Mouse (Mus musculus): Measurements from ENCODE around the gene Usp12. TPM values are rescaled to one million over a fixed set of nuclear protein-coding genes. Genes with fewer than 3 reads are reported as not detected.
A peak's percentile ranks its signal among the peaks of the same experiment; 100 is the strongest.
"Not testable (repeated sequence)": the region's sequence is repeated elsewhere in the genome, so short reads cannot be mapped to it uniquely, and the experiment has no call there.

Usp12 gene
- polyA plus RNA-seq, 1 experiment from 2014 or later: 21.0 TPM

DNA sequence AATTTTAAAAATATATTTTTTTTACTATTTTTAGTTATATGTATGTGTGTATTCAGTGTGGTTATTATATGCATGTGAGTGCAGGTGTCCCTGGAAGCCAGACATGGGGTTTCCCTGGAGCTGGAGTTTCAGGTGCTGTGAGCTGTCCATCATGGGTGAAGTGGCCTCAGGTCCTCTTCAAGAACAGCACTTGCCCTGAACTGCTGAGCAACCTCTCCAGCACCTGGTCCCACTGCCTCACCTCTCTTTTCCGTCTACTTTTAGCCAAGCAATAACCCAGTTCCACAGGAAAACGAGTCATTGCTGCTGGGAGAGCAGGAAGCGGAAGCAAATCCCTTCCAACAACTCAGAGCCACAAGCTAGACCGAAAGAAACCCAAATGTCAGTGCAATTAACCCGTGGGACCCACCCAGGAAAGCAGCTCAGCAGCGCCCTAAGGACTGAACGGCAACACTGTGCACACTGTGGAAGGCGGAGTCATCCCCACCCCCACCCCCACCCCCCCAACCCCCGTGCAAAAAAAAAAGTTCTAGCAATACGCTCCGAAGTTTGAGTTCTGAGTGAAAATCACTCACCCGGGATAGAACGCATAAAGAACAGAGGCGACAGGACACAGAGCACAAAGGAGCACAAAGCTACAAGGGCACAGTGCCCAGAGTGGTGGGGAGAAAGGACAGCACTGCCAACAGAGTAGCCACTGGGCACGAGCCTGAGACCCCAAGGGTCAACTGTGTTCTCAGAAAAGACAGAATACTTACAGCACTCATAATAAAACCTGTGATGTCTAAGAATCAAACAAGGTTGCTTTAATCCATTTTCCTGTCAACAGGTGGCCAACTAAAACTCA is 24.6 kb downstream of the Usp12 start:
- WGBS: 69% methylated on average over 15 of the region's 15 CpGs
- Histone ChIP-seq H3K36me3 (peaks cover 13% of the 10 kb centered on the region), H3K4me1 (peaks cover 11% of the 10 kb centered on the region), H3K4me2 (replicated peaks) (no peak overlapping the region), H3K27ac (no peak overlapping the region), H3K9ac (no peak overlapping the region), H3K4me3 (no peak overlapping the region), H3K27me3 (no peaks in the 10 kb centered on the region), H3K9me3 (replicated peaks) (no peaks in the 10 kb centered on the region)
- no peak for ATAC-seq (ENCODE audit: low FRiP score)

GRCm38 (mm10) chr5:146765791-146766190 is 29.0 kb downstream of the Usp12 start:
- Histone ChIP-seq H3K9me3 (replicated peaks) (no peaks in the 10 kb centered on the region), H3K4me2 (replicated peaks) (no peak overlapping the region), H3K9ac (no peak overlapping the region), H3K4me1 (0 out of 2 replicates have a peak, but pooled peaks cover 8% of the 10 kb centered on the region), H3K36me3 (peaks cover 36% of the 10 kb centered on the region), H3K27me3 (no peaks in the 10 kb centered on the region), H3K27ac (no peak overlapping the region), H3K4me3 (no peak overlapping the region)
- ATAC-seq (ENCODE audit: low FRiP score): no peak
- WGBS: 98% methylated on average over 5 of the region's 5 CpGs

GRCm38 (mm10) chr5:146759159-146759558 is 35.6 kb downstream of the Usp12 start:
- H3K27me3 ChIP-seq: no peaks in the 10 kb centered on the region
- no peak overlapping the region for H3K9ac ChIP-seq
- ATAC-seq (ENCODE audit: low FRiP score): no peak
- H3K4me3 ChIP-seq: no peak overlapping the region
- H3K9me3 ChIP-seq (replicated peaks): no peaks in the 10 kb centered on the region
- no peaks in the 10 kb centered on the region for H3K4me1 ChIP-seq
- no peak overlapping the region for H3K4me2 ChIP-seq (replicated peaks)
- H3K36me3 ChIP-seq: peaks cover 24% of the 10 kb centered on the region
- WGBS: 87% methylated on average over 6 of the region's 6 CpGs
- H3K27ac ChIP-seq: no peak overlapping the region

GRCm38 (mm10) chr5:146757921-146758320 is 36.9 kb downstream of the Usp12 start:
- no peak for ATAC-seq (ENCODE audit: low FRiP score)
- Histone ChIP-seq H3K9me3 (replicated peaks) (no peaks in the 10 kb centered on the region), H3K9ac (no peak overlapping the region), H3K36me3 (peaks cover 35% of the 10 kb centered on the region), H3K4me2 (replicated peaks) (no peak overlapping the region), H3K4me3 (no peak overlapping the region), H3K4me1 (no peaks in the 10 kb centered on the region), H3K27me3 (no peaks in the 10 kb centered on the region), H3K27ac (no peak overlapping the region)
- 84% methylated on average over 6 of the region's 6 CpGs for WGBS

DNA sequence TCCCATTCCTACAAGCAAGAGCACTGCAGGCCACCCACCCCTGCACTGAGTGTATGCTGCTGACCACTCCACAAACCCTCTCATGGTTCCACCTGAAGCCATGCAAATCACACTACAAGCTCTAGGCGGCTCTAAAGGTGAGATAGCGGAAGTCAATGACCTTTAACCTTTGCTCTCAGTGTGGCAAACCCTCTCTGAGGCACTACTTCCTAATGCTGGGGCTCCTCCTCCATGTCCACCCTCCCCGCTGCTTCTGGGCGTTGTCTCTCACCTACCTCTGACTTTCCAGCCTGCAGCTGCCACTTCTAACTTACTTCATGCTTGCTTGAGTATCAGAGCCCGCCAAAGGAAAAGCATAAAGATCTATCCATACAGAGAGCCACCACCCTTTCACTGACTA is 37.5 kb downstream of the Usp12 start:
- ATAC-seq (ENCODE audit: low FRiP score): no peak
- no peaks in the 10 kb centered on the region for H3K9me3 ChIP-seq (replicated peaks)
- no peak overlapping the region for H3K9ac ChIP-seq
- no peak overlapping the region for H3K4me3 ChIP-seq
- no peaks in the 10 kb centered on the region for H3K4me1 ChIP-seq
- H3K4me2 ChIP-seq (replicated peaks): no peak overlapping the region
- H3K27me3 ChIP-seq: no peaks in the 10 kb centered on the region
- no peak overlapping the region for H3K27ac ChIP-seq
- 91% methylated on average over 5 of the region's 5 CpGs for WGBS
- H3K36me3 ChIP-seq: peaks cover 33% of the 10 kb centered on the region

DNA sequence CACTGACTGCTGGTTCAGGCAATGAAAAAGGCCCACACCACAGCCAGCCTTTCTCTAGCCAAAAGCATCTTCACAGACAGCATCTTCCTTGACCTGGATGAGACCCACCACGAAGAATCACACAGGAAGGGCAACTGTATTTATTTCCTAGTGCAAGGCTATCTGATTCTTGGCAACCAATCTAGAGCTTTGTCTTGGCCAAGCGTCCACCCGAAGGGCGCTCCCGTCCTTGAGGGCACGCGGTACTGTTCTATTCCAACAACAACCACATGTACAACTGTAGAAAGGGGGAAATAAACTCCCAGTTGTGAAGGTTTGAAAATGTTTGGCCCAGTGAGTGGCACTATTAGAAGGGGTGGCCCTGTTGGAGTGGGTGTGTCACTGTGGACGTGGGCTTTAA is 41.6 kb downstream of the Usp12 start:
- WGBS: 97% methylated on average over 8 of the region's 8 CpGs
- no peaks in the 10 kb centered on the region for H3K9me3 ChIP-seq (replicated peaks)
- ATAC-seq (ENCODE audit: low FRiP score): no peak
- peaks cover 42% of the 10 kb centered on the region for H3K36me3 ChIP-seq
- no peaks in the 10 kb centered on the region for H3K27me3 ChIP-seq
- no peak overlapping the region for H3K9ac ChIP-seq
- H3K4me3 ChIP-seq: no peak overlapping the region
- no peak overlapping the region for H3K4me2 ChIP-seq (replicated peaks)
- no peak overlapping the region for H3K27ac ChIP-seq
- H3K4me1 ChIP-seq: no peaks in the 10 kb centered on the region

DNA sequence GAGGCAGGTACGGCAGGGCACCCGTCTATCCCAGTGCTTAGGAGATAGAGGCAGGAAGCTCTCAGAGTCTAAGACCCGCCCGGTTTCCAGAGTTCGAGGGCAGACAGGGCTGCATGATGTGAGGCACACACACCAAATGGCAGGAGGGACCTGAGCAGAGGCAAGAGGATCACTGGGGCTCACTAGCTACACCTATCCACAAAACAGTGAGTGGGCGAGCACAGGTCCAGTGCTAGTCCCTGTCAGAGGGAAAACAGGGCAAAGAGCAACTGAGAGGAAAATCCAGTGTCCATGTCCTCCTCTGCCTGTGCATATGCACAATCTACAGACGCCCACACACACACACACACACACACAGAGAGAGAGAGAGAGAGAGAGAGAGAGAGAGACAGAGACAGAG is 43.8 kb downstream of the Usp12 start:
- Histone ChIP-seq H3K27me3 (no peaks in the 10 kb centered on the region), H3K4me2 (replicated peaks) (no peak overlapping the region), H3K4me3 (no peak overlapping the region), H3K36me3 (peaks cover 42% of the 10 kb centered on the region), H3K4me1 (no peaks in the 10 kb centered on the region), H3K27ac (no peak overlapping the region), H3K9ac (no peak overlapping the region), H3K9me3 (replicated peaks) (no peaks in the 10 kb centered on the region)
- ATAC-seq (ENCODE audit: low FRiP score): no peak
- 89% methylated on average over 7 of the region's 7 CpGs for WGBS

DNA sequence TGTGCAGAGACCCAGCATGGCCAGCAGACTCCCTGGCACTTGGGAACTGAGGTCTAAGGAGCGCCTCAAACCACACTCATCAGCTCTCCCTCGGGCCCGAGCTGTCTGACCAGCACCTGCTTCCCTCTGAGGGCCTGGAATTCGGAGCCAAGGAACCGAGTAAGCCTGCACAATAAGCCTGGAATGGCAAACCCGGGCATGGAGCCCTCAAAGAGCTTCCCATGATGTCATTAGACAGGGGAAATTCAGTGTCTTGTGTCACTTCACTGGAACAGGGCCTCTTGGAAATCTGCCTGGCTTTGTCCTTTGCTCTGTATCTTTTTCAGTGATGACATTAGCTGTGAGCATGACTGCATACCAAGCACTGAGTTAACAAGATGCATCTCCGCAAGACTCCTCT is 44.5 kb downstream of the Usp12 start:
- Histone ChIP-seq H3K27ac (no peak overlapping the region), H3K27me3 (no peaks in the 10 kb centered on the region), H3K9me3 (replicated peaks) (no peaks in the 10 kb centered on the region), H3K4me2 (replicated peaks) (no peak overlapping the region), H3K4me3 (no peak overlapping the region), H3K9ac (no peak overlapping the region), H3K36me3 (peaks cover 42% of the 10 kb centered on the region), H3K4me1 (no peaks in the 10 kb centered on the region)
- 91% methylated on average over 7 of the region's 7 CpGs for WGBS
- ATAC-seq (ENCODE audit: low FRiP score): no peak

DNA sequence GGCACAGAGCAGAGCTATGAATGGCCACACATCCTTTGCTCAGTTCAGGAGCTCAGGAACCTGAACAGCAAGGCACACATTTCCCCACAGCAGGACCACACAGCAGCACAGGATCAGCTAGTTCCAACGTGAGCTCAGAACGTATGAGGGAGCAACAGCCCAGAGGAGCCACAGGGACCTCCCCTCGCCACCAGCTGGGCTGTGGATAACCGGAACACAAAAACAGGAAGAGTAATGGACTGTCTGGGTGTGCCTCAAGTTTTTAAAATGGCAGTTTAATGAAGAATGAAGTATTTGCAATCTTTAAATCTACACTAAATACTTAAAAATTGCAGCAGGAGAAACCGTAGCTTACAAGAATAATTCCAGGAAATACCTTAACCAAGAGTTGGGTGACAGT is 44.9 kb downstream of the Usp12 start:
- no peaks in the 10 kb centered on the region for H3K4me1 ChIP-seq
- no peak overlapping the region for H3K27ac ChIP-seq
- peaks cover 42% of the 10 kb centered on the region for H3K36me3 ChIP-seq
- no peak overlapping the region for H3K4me2 ChIP-seq (replicated peaks)
- no peak overlapping the region for H3K9ac ChIP-seq
- WGBS: 80% methylated on average over 5 of the region's 5 CpGs
- no peak overlapping the region for H3K4me3 ChIP-seq
- no peaks in the 10 kb centered on the region for H3K27me3 ChIP-seq
- H3K9me3 ChIP-seq (replicated peaks): no peaks in the 10 kb centered on the region
- no peak for ATAC-seq (ENCODE audit: low FRiP score)

- WGBS: 75% methylated on average over 9 of the region's 9 CpGs
- H3K4me3 ChIP-seq: no peak overlapping the region
- ATAC-seq (ENCODE audit: low FRiP score): peak; percentile 40; the same call in 1 of the 2 replicates
- H3K27me3 ChIP-seq: no peaks in the 10 kb centered on the region
- H3K27ac ChIP-seq: no peak overlapping the region
- no peaks in the 10 kb centered on the region for H3K4me1 ChIP-seq
- H3K4me2 ChIP-seq (replicated peaks): no peak overlapping the region
- H3K9me3 ChIP-seq (replicated peaks): no peaks in the 10 kb centered on the region
- H3K9ac ChIP-seq: no peak overlapping the region
- peaks cover 44% of the 10 kb centered on the region for H3K36me3 ChIP-seq
Observed at GRCm38 (mm10) chr5:146736970-146737495, 57.8 kb downstream of the Usp12 start.

DNA sequence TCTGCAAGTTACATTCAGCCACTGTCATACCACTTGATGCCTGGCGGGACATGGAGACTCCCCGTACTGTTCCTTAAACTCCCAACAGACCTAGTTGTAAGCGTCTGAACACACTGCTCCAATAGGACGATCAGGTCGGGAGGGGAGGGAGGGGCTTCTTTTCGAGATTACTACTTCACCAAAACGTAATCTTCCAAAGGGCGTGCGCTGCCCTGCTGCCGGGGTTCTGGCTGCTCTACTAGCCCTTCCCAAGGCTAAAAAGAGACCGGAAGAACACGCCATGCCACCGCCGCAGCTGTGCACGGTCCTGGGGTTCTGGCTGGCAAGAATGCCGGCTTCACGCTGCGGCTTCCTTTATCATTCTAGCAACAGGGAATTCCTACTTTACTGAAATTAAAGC is 58.5 kb downstream of the Usp12 start:
- H3K4me1 ChIP-seq: no peaks in the 10 kb centered on the region
- H3K27ac ChIP-seq: no peak overlapping the region
- H3K9ac ChIP-seq: no peak overlapping the region
- H3K27me3 ChIP-seq: no peaks in the 10 kb centered on the region
- no peak for ATAC-seq (ENCODE audit: low FRiP score)
- H3K36me3 ChIP-seq: peaks cover 44% of the 10 kb centered on the region
- H3K4me2 ChIP-seq (replicated peaks): no peak overlapping the region
- no peaks in the 10 kb centered on the region for H3K9me3 ChIP-seq (replicated peaks)
- no peak overlapping the region for H3K4me3 ChIP-seq
- 86% methylated on average over 18 of the region's 18 CpGs for WGBS

DNA sequence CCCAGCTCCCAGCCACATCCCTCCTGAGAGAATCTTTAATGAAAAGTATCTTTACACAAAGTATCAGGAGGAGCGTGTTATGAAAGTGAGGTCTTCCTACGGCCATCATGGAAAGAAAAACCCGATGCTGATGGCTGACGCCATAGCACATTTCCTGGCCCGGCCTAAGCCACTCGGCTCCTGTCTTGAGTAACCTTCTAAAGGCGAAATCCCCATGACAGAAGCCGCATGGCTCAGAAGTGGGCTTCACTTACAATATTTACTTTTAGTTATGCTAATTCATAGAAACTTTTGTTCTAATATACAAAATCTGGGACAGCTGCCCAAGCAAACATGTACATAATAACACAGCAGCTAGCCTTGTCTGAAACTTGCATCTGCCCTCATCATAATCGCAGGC is 59.8 kb downstream of the Usp12 start:
- 69% methylated on average over 1 of the region's 9 CpGs for WGBS
- ATAC-seq (ENCODE audit: low FRiP score): not testable (repeated sequence)

More for the DNA sequence above, 59.8 kb downstream of the Usp12 start:
- not testable (repeated sequence) for H3K4me1 ChIP-seq; H3K4me2 ChIP-seq (replicated peaks); H3K27ac ChIP-seq; H3K9me3 ChIP-seq (replicated peaks); H3K4me3 ChIP-seq; H3K9ac ChIP-seq; H3K27me3 ChIP-seq
- peaks cover 39% of the 10 kb centered on the region for H3K36me3 ChIP-seq

Data from hindbrain, embryonic 12.5 days (tissue).